Comparison of ENCODE assay signal across 9 mouse cellular contexts in genomic region chr11:64898758-64899586, GRCm38 (mm10).
DNase-seq lines count a peak whose midpoint lies in the region; ATAC-seq and TF ChIP-seq lines count a peak whose summit lies in the region.
"Had no signal": no experiment of that assay in that cellular context is flagged by ENCODE, and none has a peak within 500 bp of the region (broad histone marks: within the 10 kb centered on the region; RNA-seq: fewer than 3 reads in every experiment).

No protein-coding gene starts in this region.

- no peak overlapping the region for H3K4me3 ChIP-seq in C2C12 (ENCODE audit: insufficient read depth, poor library complexity, severe bottlenecking)
- H3K4me3 ChIP-seq in liver, embryonic 14.5 days (ENCODE audit: insufficient read depth in 1 of 2, low read depth in 2 of 2, low read length in 2 of 2), result no peak overlapping the region
- H3K4me3 ChIP-seq: liver, embryonic 15.5 days had no signal

- H3K4me1 ChIP-seq in liver, embryonic 14.5 days (replicated peaks; ENCODE audit: control insufficient read depth in 2 of 2, insufficient read depth in 2 of 2, low read length in 1 of 2), result no peaks in the 10 kb centered on the region; a peak in 1 of 4 replicates

- H3K79me2 ChIP-seq in C2C12 (ENCODE audit: control insufficient read depth, insufficient read depth), result no peaks in the 10 kb centered on the region

- TF ChIP-seq CTCF in C2C12 (IDR thresholded peaks at IDR 0.05; ENCODE audit: control insufficient read depth, insufficient read depth, insufficient read length), result peak; percentile 80
- peak; percentile 98 for TF ChIP-seq CTCF in liver, embryonic 14.5 days (IDR thresholded peaks at IDR 0.05; ENCODE audit: low read depth)

- H3ac ChIP-seq in C2C12 (ENCODE audit: control insufficient read depth, insufficient read length, low read depth), result no peak overlapping the region

- DNase-seq in ZHBTc4 (ENCODE audit: low read depth, low spot score), result peak; percentile 81
- DNase-seq in embryo, embryonic 10 days (ENCODE audit: low spot score), result peak; percentile 91
- peak; percentile 39 for DNase-seq in heart, adult 8-10 months (ENCODE audit: low spot score)
- peak; percentile 89 to 90 for DNase-seq in kidney, postnatal 4 days
- peak; percentile 40 to 45 (median 45) for DNase-seq in liver, embryonic 14.5 days (ENCODE audit: low read depth in 3 of 3, low spot score in 3 of 3)
- peak; percentile 84 for DNase-seq in retina, embryonic 14.5 days (ENCODE audit: low spot score)
- peak; percentile 91 for DNase-seq in thymus, postnatal 4 days

- H3K4me2 ChIP-seq in liver, embryonic 14.5 days (ENCODE audit: low read depth), result no peak overlapping the region
- H3K4me2 ChIP-seq: liver, embryonic 15.5 days had no signal

- H3K27me3 ChIP-seq in C2C12 (ENCODE audit: control insufficient read depth, insufficient read depth, insufficient read length), result peaks cover 11% of the 10 kb centered on the region
- H3K27me3 ChIP-seq in liver, embryonic 14.5 days (ENCODE audit: control insufficient read depth, insufficient read depth, low read length), result no peaks in the 10 kb centered on the region; the same call in 1 of the 2 replicates

- H3K9me3 ChIP-seq in liver, embryonic 14.5 days (ENCODE audit: control insufficient read depth, low read length), result no peaks in the 10 kb centered on the region
- H3K9me3 ChIP-seq: liver, embryonic 15.5 days had no signal

- H3K36me3 ChIP-seq in C2C12 (ENCODE audit: control insufficient read depth, insufficient read depth), result no peaks in the 10 kb centered on the region
- H3K36me3 ChIP-seq in liver, embryonic 14.5 days (replicated peaks; ENCODE audit: control insufficient read depth, insufficient read depth, low read depth), result no peaks in the 10 kb centered on the region
- H3K36me3 ChIP-seq: liver, embryonic 15.5 days had no signal

- no peak for TF ChIP-seq EP300 in liver, embryonic 14.5 days (IDR thresholded peaks at IDR 0.05; ENCODE audit: low read depth)

- H3K79me3 ChIP-seq in C2C12 (ENCODE audit: low read depth), result no peaks in the 10 kb centered on the region

- WGBS in liver, embryonic 14.5 days (ENCODE audit: insufficient replicate concordance), result 24% methylated on average over 17 of the region's 17 CpGs

- peak; percentile 56; the same call in 1 of the 2 replicates for ATAC-seq in liver, embryonic 14.5 days (ENCODE audit: insufficient read depth)

- no peak overlapping the region for H3K9ac ChIP-seq in liver, embryonic 14.5 days (replicated peaks)
- H3K9ac ChIP-seq: liver, embryonic 15.5 days had no signal

- no peak overlapping the region for H3K27ac ChIP-seq in liver, embryonic 14.5 days
- H3K27ac ChIP-seq: liver, embryonic 15.5 days had no signal

TF ChIP-seq in C2C12, 6 proteins besides CTCF, POLR2A, EP300 and RAD21:
- TF ChIP-seq CEBPB (IDR thresholded peaks at IDR 0.05; ENCODE audit: low read depth) (no peak), FOSL1 (IDR thresholded peaks at IDR 0.05; ENCODE audit: insufficient read depth, low read length, poor library complexity, severe bottlenecking) (no peak), MAX (IDR thresholded peaks at IDR 0.05) (no peak), USF1 (IDR thresholded peaks at IDR 0.05; ENCODE audit: low read depth) (no peak), MYOD1 (IDR thresholded peaks at IDR 0.05; ENCODE audit: control insufficient read depth, insufficient read length, low read depth) (no peak), MYOG (IDR thresholded peaks at IDR 0.05; ENCODE audit: control insufficient read depth, extremely low read depth, insufficient read length) (no peak)

Comparison
In these comparisons a context has a peak if more than half of its experiments do, and no peak if none do; other contexts are left out.
1. DNase-seq: peak in every context shown above with its lines; median percentile 91 in embryo, embryonic 10 days; 91 in thymus, postnatal 4 days; 90 in kidney, postnatal 4 days; 84 in retina, embryonic 14.5 days; 81 in ZHBTc4; 45 in liver, embryonic 14.5 days; 39 in heart, adult 8-10 months.